8 mouse cellular contexts compared by ENCODE assay signal in the genomic region with DNA sequence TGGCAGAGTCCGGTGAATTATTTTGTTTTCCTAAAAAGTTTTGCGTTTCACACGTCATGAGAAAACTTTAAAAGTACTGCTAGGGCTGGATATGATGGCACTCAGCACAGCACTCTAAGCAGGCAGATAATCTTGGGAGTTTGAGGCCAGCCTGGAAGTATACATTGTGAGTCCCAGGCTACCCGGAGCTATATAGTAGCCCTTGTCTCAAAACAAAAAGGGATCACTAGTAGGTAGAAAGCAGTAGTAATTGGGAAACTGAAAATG. TPM values are rescaled to one million over a fixed set of nuclear protein-coding genes. Genes with fewer than 3 reads are reported as not detected.
A peak's percentile ranks its signal among the peaks of the same experiment; 100 is the strongest.
DNase-seq lines count a peak whose midpoint lies in the region; ATAC-seq and TF ChIP-seq lines count a peak whose summit lies in the region.

No protein-coding gene starts in this region.

- peaks cover 7% of the 10 kb centered on the region for H3K4me1 ChIP-seq in heart, embryonic 11.5 days (ENCODE audit: control insufficient read depth, insufficient read depth, low read length)
- H3K4me1 ChIP-seq in CH12.LX (ENCODE audit: control insufficient read depth in 1 of 2, insufficient read depth in 2 of 2), result peaks cover 7 to 40% of the 10 kb centered on the region in 2 experiments; a peak in 3 of 4 replicates
- H3K4me1 ChIP-seq in forebrain, embryonic 15.5 days, result peaks cover 35% of the 10 kb centered on the region
- H3K4me1 ChIP-seq in liver, embryonic 16.5 days (ENCODE audit: control insufficient read depth, low read depth, low read length), result peaks cover 26% of the 10 kb centered on the region

- no peak for TF ChIP-seq RAD21 in CH12.LX (IDR thresholded peaks at IDR 0.05; ENCODE audit: low read depth, low read length)

- H3K9me3 ChIP-seq in heart, embryonic 11.5 days (replicated peaks; ENCODE audit: control insufficient read depth, low read length), result no peaks in the 10 kb centered on the region
- no peaks in the 10 kb centered on the region for H3K9me3 ChIP-seq in CH12.LX (replicated peaks; ENCODE audit: low read length)
- H3K9me3 ChIP-seq in forebrain, embryonic 15.5 days, result no peaks in the 10 kb centered on the region
- H3K9me3 ChIP-seq in liver, embryonic 16.5 days (replicated peaks; ENCODE audit: control insufficient read depth, low read length), result no peaks in the 10 kb centered on the region

- 18% methylated on average over 4 of the region's 4 CpGs for WGBS in heart, embryonic 11.5 days (ENCODE audit: insufficient replicate concordance)
- WGBS in forebrain, embryonic 15.5 days, result 23% methylated on average over 4 of the region's 4 CpGs
- 17% methylated on average over 4 of the region's 4 CpGs for WGBS in liver, embryonic 16.5 days (ENCODE audit: insufficient replicate concordance)

- ATAC-seq in heart, embryonic 11.5 days (replicated peaks; ENCODE audit: insufficient number of reproducible peaks, low FRiP score, low TSS enrichment), result no peak
- ATAC-seq in forebrain, embryonic 15.5 days (replicated peaks), result peak; percentile 3; the same call in 1 of the 2 replicates
- no peak for ATAC-seq in liver, embryonic 16.5 days (ENCODE audit: low read depth)

- H3K4me3 ChIP-seq in heart, embryonic 11.5 days (ENCODE audit: low read depth, low read length), result peak overlapping the region; percentile 61
- peak overlapping the region; percentile 48 to 87 (median 75) for H3K4me3 ChIP-seq in CH12.LX (replicated peaks in 1 of 3; ENCODE audit: low read depth in 2 of 3, low read length in 2 of 3, poor library complexity in 1 of 3)
- peak overlapping the region; percentile 98 for H3K4me3 ChIP-seq in forebrain, embryonic 15.5 days
- H3K4me3 ChIP-seq in liver, embryonic 16.5 days (ENCODE audit: low read depth, low read length), result peak overlapping the region; percentile 78

- H3K36me3 ChIP-seq in heart, embryonic 11.5 days (ENCODE audit: control insufficient read depth, insufficient read depth, low read length), result no peaks in the 10 kb centered on the region
- peaks cover 0 to 9% of the 10 kb centered on the region in 2 experiments for H3K36me3 ChIP-seq in CH12.LX (replicated peaks in 1 of 2; ENCODE audit: control insufficient read depth in 1 of 2, insufficient read depth in 1 of 2, low read length in 1 of 2)
- peaks cover 4% of the 10 kb centered on the region; the same call in 1 of the 2 replicates for H3K36me3 ChIP-seq in forebrain, embryonic 15.5 days
- no peaks in the 10 kb centered on the region for H3K36me3 ChIP-seq in liver, embryonic 16.5 days (ENCODE audit: control insufficient read depth, insufficient read depth)

- peak overlapping the region; percentile 84 for H3K27ac ChIP-seq in heart, embryonic 11.5 days (ENCODE audit: low read depth, low read length)
- peak overlapping the region; percentile 92 for H3K27ac ChIP-seq in CH12.LX (ENCODE audit: insufficient read depth, low read depth)
- H3K27ac ChIP-seq in forebrain, embryonic 15.5 days (replicated peaks), result peak overlapping the region; percentile 94
- H3K27ac ChIP-seq in liver, embryonic 16.5 days (ENCODE audit: low read length), result peak overlapping the region; percentile 91

- DNase-seq in heart, adult 9 months (ENCODE audit: low spot score in 2 of 2), result no peak
- DNase-seq in CH12.LX (ENCODE audit: extremely low read depth), result no peak
- DNase-seq in c-Kit-positive CD71-positive TER-119-positive erythroid progenitor cells, embryonic 14.5 days (ENCODE audit: low spot score), result no peak
- DNase-seq in gastrocnemius, postnatal 10 days, result no peak
- no peak for DNase-seq in right cerebral cortex, postnatal 36 days (ENCODE audit: low spot score in 2 of 2)

- peak overlapping the region; percentile 79 for H3K4me2 ChIP-seq in heart, embryonic 11.5 days
- H3K4me2 ChIP-seq in CH12.LX (ENCODE audit: insufficient read depth, low read depth, poor library complexity, severe bottlenecking), result peak overlapping the region; percentile 97
- peak overlapping the region; percentile 57 for H3K4me2 ChIP-seq in forebrain, embryonic 15.5 days (replicated peaks)
- peak overlapping the region; percentile 92 for H3K4me2 ChIP-seq in liver, embryonic 16.5 days (ENCODE audit: low read depth, low read length)

- in situ Hi-C loops in CH12.LX (cut with MboI; ENCODE audit: low pct_ligation_motif_present, low pct_unique_long_range_greater_than_20kb, low sequenced_read_pairs), result no loop called here

- TF ChIP-seq EP300 in CH12.LX (IDR thresholded peaks at IDR 0.05; ENCODE audit: low read length), result no peak

- dilution Hi-C loops in CH12.LX (cut with MboI; ENCODE audit: extremely low pct_ligation_motif_present, extremely low pct_unique_long_range_greater_than_20kb, low sequenced_read_pairs), result no loop called here

- peaks cover 22% of the 10 kb centered on the region for H3K79me2 ChIP-seq in CH12.LX (replicated peaks; ENCODE audit: control insufficient read depth, extremely low read depth, insufficient read depth, poor library complexity, severe bottlenecking)

- H3K9ac ChIP-seq in heart, embryonic 11.5 days (ENCODE audit: low read depth, low read length), result peak overlapping the region; percentile 79
- H3K9ac ChIP-seq in CH12.LX (ENCODE audit: insufficient read depth, low read depth), result peak overlapping the region; percentile 94
- H3K9ac ChIP-seq in forebrain, embryonic 15.5 days (replicated peaks), result peak overlapping the region; percentile 95
- H3K9ac ChIP-seq in liver, embryonic 16.5 days (ENCODE audit: low read depth, low read length), result peak overlapping the region; percentile 81

- H3K27me3 ChIP-seq in heart, embryonic 11.5 days (ENCODE audit: control insufficient read depth, insufficient read depth, low read length), result no peaks in the 10 kb centered on the region
- H3K27me3 ChIP-seq in CH12.LX (replicated peaks), result no peaks in the 10 kb centered on the region
- no peaks in the 10 kb centered on the region for H3K27me3 ChIP-seq in forebrain, embryonic 15.5 days
- H3K27me3 ChIP-seq in liver, embryonic 16.5 days (ENCODE audit: control insufficient read depth, insufficient read depth, low read depth, low read length), result no peaks in the 10 kb centered on the region

- TF ChIP-seq POLR2A in CH12.LX (IDR thresholded peaks at IDR 0.05; ENCODE audit: low read depth, low read length), result no peak

- TF ChIP-seq CTCF in CH12.LX (conservative IDR thresholded peaks at IDR 0.05 in 1 of 2, IDR thresholded peaks at IDR 0.05 in 1 of 2; ENCODE audit: low read depth in 2 of 2, low read length in 2 of 2), result no peak

TF ChIP-seq in CH12.LX, 34 proteins besides CTCF, POLR2A, EP300 and RAD21:
- TF ChIP-seq ELF1 (IDR thresholded peaks at IDR 0.05; ENCODE audit: low read depth, low read length) (no peak), USF2 (conservative IDR thresholded peaks at IDR 0.05; ENCODE audit: low read depth, low read length) (no peak), ZMIZ1 (IDR thresholded peaks at IDR 0.05; ENCODE audit: low read depth, low read length) (peak; percentile 27; the same call in 1 of the 2 replicates), NRF1 (IDR thresholded peaks at IDR 0.05; ENCODE audit: low read depth, low read length) (no peak), HCFC1 (IDR thresholded peaks at IDR 0.05; ENCODE audit: low read depth, low read length) (no peak)
TF ChIP-seq in CH12.LX: peak in this region for 1.

RNA-seq across cellular contexts. Expression of a gene that starts 0.6 kb away (rescaled TPM):
- 9.1 and 9.9 TPM in 2 replicates for polyA plus RNA-seq in heart, embryonic 11.5 days (2014; fragmentation: Nextera tagmentation; extraction: Ambion mirVana)
- total RNA-seq in CH12.LX (2012; rRNA removed) (4.3 and 4.4 TPM in 2 replicates), CH12.LX (2014; rRNA removed) (8.2 and 9.7 TPM in 2 replicates)
- 7.3 and 8.0 TPM in 2 replicates for polyA plus RNA-seq in CH12.LX (2012; ENCODE audit: insufficient read length, low read depth)
- 23.9 and 25.3 TPM in 2 replicates for polyA plus RNA-seq in forebrain, embryonic 15.5 days (2015; fragmentation: Nextera tagmentation; extraction: Ambion mirVana)
- polyA plus RNA-seq in liver, embryonic 16.5 days (2015; fragmentation: Nextera tagmentation; extraction: Ambion mirVana), result 0.84 and 0.96 TPM in 2 replicates
- 1 to 10 TPM; 5.5 to 5.9 TPM for total RNA-seq in gastrocnemius, postnatal 10 days (2021)

RNA-seq across cellular contexts. Expression of a gene that starts 2.9 kb away (rescaled TPM):
- polyA plus RNA-seq in heart, embryonic 11.5 days (2014; fragmentation: Nextera tagmentation; extraction: Ambion mirVana), result 163 and 172 TPM in 2 replicates
- total RNA-seq in CH12.LX (2012; rRNA removed) (70.5 and 76.7 TPM in 2 replicates), CH12.LX (2014; rRNA removed) (230 and 250 TPM in 2 replicates)
- polyA plus RNA-seq in CH12.LX (2012; ENCODE audit: insufficient read length, low read depth), result 226 and 278 TPM in 2 replicates
- 289 and 290 TPM in 2 replicates for polyA plus RNA-seq in forebrain, embryonic 15.5 days (2015; fragmentation: Nextera tagmentation; extraction: Ambion mirVana)
- polyA plus RNA-seq in liver, embryonic 16.5 days (2015; fragmentation: Nextera tagmentation; extraction: Ambion mirVana), result 153 and 156 TPM in 2 replicates
- total RNA-seq in gastrocnemius, postnatal 10 days (2021), result 100 to 1,000 TPM; 241 to 249 TPM

RNA-seq across cellular contexts. Expression of a gene that starts 36.0 kb away (rescaled TPM):
- 78.3 and 82.1 TPM in 2 replicates for polyA plus RNA-seq in heart, embryonic 11.5 days (2014; fragmentation: Nextera tagmentation; extraction: Ambion mirVana)
- 170 and 172 TPM in 2 replicates for total RNA-seq in CH12.LX (2012; rRNA removed)
- 256 and 271 TPM in 2 replicates for total RNA-seq in CH12.LX (2014; rRNA removed)
- polyA plus RNA-seq in CH12.LX (2012; ENCODE audit: insufficient read length, low read depth), result 200 and 219 TPM in 2 replicates
- polyA plus RNA-seq in forebrain, embryonic 15.5 days (2015; fragmentation: Nextera tagmentation; extraction: Ambion mirVana), result 113 and 118 TPM in 2 replicates
- 40.6 and 41.7 TPM in 2 replicates for polyA plus RNA-seq in liver, embryonic 16.5 days (2015; fragmentation: Nextera tagmentation; extraction: Ambion mirVana)
- total RNA-seq in gastrocnemius, postnatal 10 days (2021), result 10 to 100 TPM; 15.7 to 18.4 TPM
